Mouse (Mus musculus) 416B (cell line): ENCODE measurements around the gene BC005624.

Experiments used
- DNase-seq: peaks from one replicate; pipeline ENCODE4 v3.0.0; 2011; ENCODE audit warnings: low read depth

Gene BC005624

GRCm38 (mm10) chr2:30981790-30982513 is at the start of gene BC005624, which contains the start of gene Usp20:
Gene BC005624 (minus strand): TSS chr2:30982201.
Gene Usp20 (plus strand): TSS chr2:30982279.
- peak; percentile 100 for DNase-seq

- peak; percentile 25 for DNase-seq
These were observed 44.6 kb upstream of the BC005624 start for GRCm38 (mm10) chr2:31026642-31027041.

- DNase-seq = peak; percentile 53
These were observed 43.5 kb upstream of the BC005624 start for GRCm38 (mm10) chr2:31025458-31025857.

GRCm38 (mm10) chr2:31024618-31025370 is 42.8 kb upstream of the BC005624 start:
- DNase-seq = peak; percentile 70

- DNase-seq = no peak
These were observed 41.9 kb upstream of the BC005624 start for GRCm38 (mm10) chr2:31023940-31024339.

- DNase-seq = no peak
These were observed 38.2 kb upstream of the BC005624 start for GRCm38 (mm10) chr2:31020202-31020601.

- DNase-seq = no peak
These were observed 37.0 kb upstream of the BC005624 start for GRCm38 (mm10) chr2:31019011-31019410.

GRCm38 (mm10) chr2:31018519-31018918 is 36.5 kb upstream of the BC005624 start:
- no peak for DNase-seq

- no peak for DNase-seq
These were observed 35.8 kb upstream of the BC005624 start for GRCm38 (mm10) chr2:31017625-31018317.

GRCm38 (mm10) chr2:31013371-31014120 is 31.5 kb upstream of the BC005624 start:
- DNase-seq = peak; percentile 25

- no peak for DNase-seq
These were observed 25.2 kb upstream of the BC005624 start for GRCm38 (mm10) chr2:31007208-31007607.

- DNase-seq = peak; percentile 49
These were observed 24.4 kb upstream of the BC005624 start for GRCm38 (mm10) chr2:31006434-31006833.

GRCm38 (mm10) chr2:31005453-31005852 is 23.5 kb upstream of the BC005624 start:
- DNase-seq = no peak

GRCm38 (mm10) chr2:31002857-31003256 is 20.9 kb upstream of the BC005624 start:
- DNase-seq = no peak

- no peak for DNase-seq
These were observed 16.7 kb upstream of the BC005624 start for GRCm38 (mm10) chr2:30998443-30999260.

- peak; percentile 56 for DNase-seq
These were observed 13.5 kb upstream of the BC005624 start for GRCm38 (mm10) chr2:30995432-30995996.

- no peak for DNase-seq
These were observed 12.9 kb upstream of the BC005624 start for GRCm38 (mm10) chr2:30994853-30995252.

GRCm38 (mm10) chr2:30990221-30990620 is 8.2 kb upstream of the BC005624 start:
- DNase-seq = no peak

GRCm38 (mm10) chr2:30985111-30986020 is 3.4 kb upstream of the BC005624 start:
- peak; percentile 75 for DNase-seq

GRCm38 (mm10) chr2:30983024-30983423 is 1.0 kb upstream of the BC005624 start:
- no peak for DNase-seq
